Mouse (Mus musculus): ENCODE data around the gene Ppp4c. TPM values are rescaled to one million over a fixed set of nuclear protein-coding genes. Genes with fewer than 3 reads are reported as not detected.

Ppp4c gene
- polyA plus RNA-seq, 1 experiment from 2014 or later = 325 TPM

Other genes with a start within 250 kb of the Ppp4c start
- gene Eif3c, start 226.1 kb downstream of the Ppp4c start, polyA plus RNA-seq (2016; fragmentation: Nextera tagmentation; extraction: Ambion mirVana) = 155 and 179 TPM in 2 replicates
- gene Apobr, start 207.6 kb downstream of the Ppp4c start, polyA plus RNA-seq (2016; fragmentation: Nextera tagmentation; extraction: Ambion mirVana) = 0.18 and 0.23 TPM in 2 replicates
- gene Cln3, start 206.7 kb downstream of the Ppp4c start, polyA plus RNA-seq (2016; fragmentation: Nextera tagmentation; extraction: Ambion mirVana) = 19.8 and 23.3 TPM in 2 replicates
- gene Il27, start 197.6 kb downstream of the Ppp4c start, polyA plus RNA-seq (2016; fragmentation: Nextera tagmentation; extraction: Ambion mirVana) = not detected in 2 replicates
- gene Nupr1, start 161.6 kb downstream of the Ppp4c start, polyA plus RNA-seq (2016; fragmentation: Nextera tagmentation; extraction: Ambion mirVana) = 0.75 and 1.2 TPM in 2 replicates
- 36.6 and 44.3 TPM in 2 replicates for gene Sgf29, start 143.2 kb downstream of the Ppp4c start, polyA plus RNA-seq (2016; fragmentation: Nextera tagmentation; extraction: Ambion mirVana)
- 0.34 and 0.94 TPM in 2 replicates for gene Sult1a1, start 116.1 kb downstream of the Ppp4c start, polyA plus RNA-seq (2016; fragmentation: Nextera tagmentation; extraction: Ambion mirVana)
- gene Bola2, start 97.1 kb downstream of the Ppp4c start, polyA plus RNA-seq (2016; fragmentation: Nextera tagmentation; extraction: Ambion mirVana) = 135 and 159 TPM in 2 replicates
- gene Slx1b, start 96.7 kb downstream of the Ppp4c start, polyA plus RNA-seq (2016; fragmentation: Nextera tagmentation; extraction: Ambion mirVana) = 6.9 and 8.8 TPM in 2 replicates
- 10.0 and 21.7 TPM in 2 replicates for gene Coro1a, start 84.7 kb downstream of the Ppp4c start, polyA plus RNA-seq (2016; fragmentation: Nextera tagmentation; extraction: Ambion mirVana)
- 59.6 and 69.8 TPM in 2 replicates for gene Mapk3, start 32.9 kb downstream of the Ppp4c start, polyA plus RNA-seq (2016; fragmentation: Nextera tagmentation; extraction: Ambion mirVana)
- gene Gdpd3, start 26.2 kb downstream of the Ppp4c start, polyA plus RNA-seq (2016; fragmentation: Nextera tagmentation; extraction: Ambion mirVana) = 1.3 and 1.5 TPM in 2 replicates
- gene Ypel3, start 15.5 kb downstream of the Ppp4c start, polyA plus RNA-seq (2016; fragmentation: Nextera tagmentation; extraction: Ambion mirVana) = 43.4 and 66.0 TPM in 2 replicates
- gene Tbx6, start 11.0 kb downstream of the Ppp4c start, polyA plus RNA-seq (2016; fragmentation: Nextera tagmentation; extraction: Ambion mirVana) = 0.23 and 0.53 TPM in 2 replicates
- 0.06 and 0.38 TPM in 2 replicates for gene Fam57b, start 5.2 kb upstream of the Ppp4c start, polyA plus RNA-seq (2016; fragmentation: Nextera tagmentation; extraction: Ambion mirVana)
- not detected in 2 replicates for gene 4930451I11Rik, start 39.1 kb upstream of the Ppp4c start, polyA plus RNA-seq (2016; fragmentation: Nextera tagmentation; extraction: Ambion mirVana)
- gene Doc2a, start 54.9 kb upstream of the Ppp4c start, polyA plus RNA-seq (2016; fragmentation: Nextera tagmentation; extraction: Ambion mirVana) = 0.28 and 0.64 TPM in 2 replicates
- 31.1 and 35.0 TPM in 2 replicates for gene Hirip3, start 69.5 kb upstream of the Ppp4c start, polyA plus RNA-seq (2016; fragmentation: Nextera tagmentation; extraction: Ambion mirVana)
- 79.1 and 92.0 TPM in 2 replicates for gene Ino80e, start 69.9 kb upstream of the Ppp4c start, polyA plus RNA-seq (2016; fragmentation: Nextera tagmentation; extraction: Ambion mirVana)
- 33.2 and 39.2 TPM in 2 replicates for gene Taok2, start 92.2 kb upstream of the Ppp4c start, polyA plus RNA-seq (2016; fragmentation: Nextera tagmentation; extraction: Ambion mirVana)
- 18.6 and 20.7 TPM in 2 replicates for gene Tmem219, start 130.4 kb upstream of the Ppp4c start, polyA plus RNA-seq (2016; fragmentation: Nextera tagmentation; extraction: Ambion mirVana)
- gene Kctd13, start 136.4 kb upstream of the Ppp4c start, polyA plus RNA-seq (2016; fragmentation: Nextera tagmentation; extraction: Ambion mirVana) = 15.5 and 21.3 TPM in 2 replicates
- not detected in 2 replicates for gene Asphd1, start 157.1 kb upstream of the Ppp4c start, polyA plus RNA-seq (2016; fragmentation: Nextera tagmentation; extraction: Ambion mirVana)
- 0.15 and 0.35 TPM in 2 replicates for gene Sez6l2, start 158.1 kb upstream of the Ppp4c start, polyA plus RNA-seq (2016; fragmentation: Nextera tagmentation; extraction: Ambion mirVana)
- gene Cdipt, start 183.4 kb upstream of the Ppp4c start, polyA plus RNA-seq (2016; fragmentation: Nextera tagmentation; extraction: Ambion mirVana) = 87.4 and 89.3 TPM in 2 replicates
- gene Cdiptos, start 183.6 kb upstream of the Ppp4c start, polyA plus RNA-seq (2016; fragmentation: Nextera tagmentation; extraction: Ambion mirVana) = 1.3 and 1.5 TPM in 2 replicates
- gene Mvp, start 222.1 kb upstream of the Ppp4c start, polyA plus RNA-seq (2016; fragmentation: Nextera tagmentation; extraction: Ambion mirVana) = 8.4 and 9.9 TPM in 2 replicates
- gene Pagr1b, start 224.0 kb upstream of the Ppp4c start, polyA plus RNA-seq (2016; fragmentation: Nextera tagmentation; extraction: Ambion mirVana) = 0.41 TPM in 1 of 2 replicates, not detected in the other
- 64.1 and 99.6 TPM in 2 replicates for gene Pagr1a, start 224.9 kb upstream of the Ppp4c start, polyA plus RNA-seq (2016; fragmentation: Nextera tagmentation; extraction: Ambion mirVana)
- 20.6 and 46.6 TPM in 2 replicates for gene Gm42742, start 228.6 kb upstream of the Ppp4c start, polyA plus RNA-seq (2016; fragmentation: Nextera tagmentation; extraction: Ambion mirVana)
- gene Prrt2, start 228.7 kb upstream of the Ppp4c start, polyA plus RNA-seq (2016; fragmentation: Nextera tagmentation; extraction: Ambion mirVana) = 2.4 and 3.2 TPM in 2 replicates
- gene Maz, start 234.5 kb upstream of the Ppp4c start, polyA plus RNA-seq (2016; fragmentation: Nextera tagmentation; extraction: Ambion mirVana) = 41.5 and 66.9 TPM in 2 replicates
- gene Kif22, start 250.0 kb upstream of the Ppp4c start, polyA plus RNA-seq (2016; fragmentation: Nextera tagmentation; extraction: Ambion mirVana) = 110 and 145 TPM in 2 replicates

Data from heart, embryonic 10.5 days (tissue).